Mouse (Mus musculus): ENCODE data around the gene Aox4.

- TF ChIP-seq POLR2A (IDR thresholded peaks at IDR 0.05; ENCODE audit: borderline replicate concordance, low read depth, low read length) = no peak
- no peak for TF ChIP-seq CTCF (IDR thresholded peaks at IDR 0.05; ENCODE audit: low read depth, low read length)
Measured at GRCm38 (mm10) chr1:58213838-58214237, 3.6 kb downstream of the Aox4 start.
